Mouse (Mus musculus) small intestine, adult 2 months (tissue): ENCODE results near the gene Bicdl2. TPM values are rescaled to one million over a fixed set of nuclear protein-coding genes. Genes with fewer than 3 reads are reported as not detected.

Experiments
- H3K27ac ChIP-seq: fragments of 200-500 bp; 2 replicates; pipeline ENCODE4 v1.5.1; 2012; ENCODE audit warnings: low read depth, low read length, control low read depth, inconsistent platforms; ENCODE audit not compliant: insufficient read depth
- H3K27me3 ChIP-seq: fragments of 200-500 bp; 2 replicates; pipeline ENCODE4 v1.6.1; 2012; ENCODE audit warnings: mild to moderate bottlenecking, moderate library complexity, low read length, inconsistent platforms; ENCODE audit not compliant: control insufficient read depth, insufficient read depth
- H3K36me3 ChIP-seq: fragments of 200-500 bp; 2 replicates; pipeline ENCODE4 v1.6.1; 2012; ENCODE audit warnings: mild to moderate bottlenecking, low read length, control low read depth, inconsistent platforms; ENCODE audit not compliant: control insufficient read depth, insufficient read depth
- H3K4me1 ChIP-seq: fragments of 200-500 bp; 2 replicates; pipeline ENCODE4 v1.6.1; 2012; ENCODE audit warnings: low read length, inconsistent platforms, mixed read lengths; ENCODE audit not compliant: control insufficient read depth, insufficient read depth, insufficient read length
- H3K4me3 ChIP-seq: fragments of 200-500 bp; 2 replicates; pipeline ENCODE4 v1.5.1; 2012; ENCODE audit warnings: low read depth, mild to moderate bottlenecking, control low read depth, inconsistent platforms, low read length, moderate library complexity
- CTCF ChIP-seq: fragments of 200-500 bp; IDR thresholded peaks from 2 replicates; pipeline ENCODE4 v1.5.1; 2012; ENCODE audit warnings: low read depth, mild to moderate bottlenecking, control low read depth, inconsistent platforms, low read length, moderate library complexity, mixed read lengths; ENCODE audit not compliant: insufficient replicate concordance, insufficient read length; ENCODE audit errors: extremely low read depth
- POLR2A ChIP-seq: fragments of 200-500 bp; IDR thresholded peaks from 2 replicates; pipeline ENCODE4 v1.6.1; 2012; ENCODE audit warnings: low read depth, mild to moderate bottlenecking, control low read depth, inconsistent platforms, low read length, moderate library complexity
- WGBS: fragments of 180-500 bp; shearing (Covaris S2); methylation state at CpG from one replicate; pipeline ENCODE4 v1.1.7; 2018; 5-methylcytosine and 5-hydroxymethylcytosine counted together
- polyA plus RNA-seq: library from polyadenylated mRNA; depleted of rRNA; stranded (reverse); fragments of >200 nt; gene quantifications from 2 replicates; pipeline ENCODE4 v1.2.3, GENCODE M21; 2012

The Bicdl2 gene
- polyA plus RNA-seq, 1 experiment, result 6.0 TPM

- H3K27ac ChIP-seq, result peak overlapping the region; percentile 18
- peak overlapping the region; percentile 86 for H3K4me3 ChIP-seq
- peaks cover 11% of the 10 kb centered on the region for H3K4me1 ChIP-seq
- peaks cover 5% of the 10 kb centered on the region for H3K36me3 ChIP-seq
- 35% methylated on average over 9 of the region's 9 CpGs for WGBS
- no peak for TF ChIP-seq POLR2A
- TF ChIP-seq CTCF, result peak; percentile 3; the same call in 1 of the 2 replicates
- peaks cover 8% of the 10 kb centered on the region for H3K27me3 ChIP-seq
Observed at GRCm38 (mm10) chr17:23674271-23674952, 14.1 kb downstream of the Bicdl2 start.

DNA sequence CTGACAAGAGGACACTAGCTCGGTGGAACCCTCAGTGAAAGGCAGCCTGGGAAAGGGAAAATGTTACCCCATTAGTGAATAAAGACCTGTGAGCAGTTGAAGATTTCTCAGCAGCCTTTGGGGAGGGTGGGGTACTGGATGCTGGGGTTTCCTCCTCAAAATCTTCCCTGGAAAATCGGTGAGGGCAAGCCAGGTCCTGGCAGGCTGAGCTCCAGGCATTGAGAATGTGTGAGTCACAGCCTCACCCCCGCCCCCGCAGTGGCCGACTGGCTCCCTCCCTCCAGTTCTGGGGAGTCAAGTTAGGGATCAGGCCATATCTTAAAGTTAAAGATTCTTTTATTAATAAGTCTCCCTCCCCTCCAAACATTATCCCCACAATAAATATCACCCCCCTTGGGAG, 14.8 kb downstream of the Bicdl2 start:
- Histone ChIP-seq H3K27ac (peak overlapping the region; percentile 14; the same call in 1 of the 2 replicates), H3K4me1 (peaks cover 11% of the 10 kb centered on the region), H3K27me3 (peaks cover 15% of the 10 kb centered on the region), H3K36me3 (no peaks in the 10 kb centered on the region), H3K4me3 (no peak overlapping the region)
- TF ChIP-seq CTCF, result no peak
- 34% methylated on average over 5 of the region's 5 CpGs for WGBS

GRCm38 (mm10) chr17:23675564-23676281, 15.4 kb downstream of the Bicdl2 start:
- Histone ChIP-seq H3K4me1 (peaks cover 11% of the 10 kb centered on the region), H3K4me3 (peak overlapping the region; percentile 84), H3K27me3 (peaks cover 15% of the 10 kb centered on the region), H3K27ac (0 out of 2 replicates have a peak overlapping the region, but pooled peaks have one; percentile 14), H3K36me3 (no peaks in the 10 kb centered on the region)
- TF ChIP-seq CTCF (no peak), POLR2A (no peak)
- 17% methylated on average over 15 of the region's 15 CpGs for WGBS

DNA sequence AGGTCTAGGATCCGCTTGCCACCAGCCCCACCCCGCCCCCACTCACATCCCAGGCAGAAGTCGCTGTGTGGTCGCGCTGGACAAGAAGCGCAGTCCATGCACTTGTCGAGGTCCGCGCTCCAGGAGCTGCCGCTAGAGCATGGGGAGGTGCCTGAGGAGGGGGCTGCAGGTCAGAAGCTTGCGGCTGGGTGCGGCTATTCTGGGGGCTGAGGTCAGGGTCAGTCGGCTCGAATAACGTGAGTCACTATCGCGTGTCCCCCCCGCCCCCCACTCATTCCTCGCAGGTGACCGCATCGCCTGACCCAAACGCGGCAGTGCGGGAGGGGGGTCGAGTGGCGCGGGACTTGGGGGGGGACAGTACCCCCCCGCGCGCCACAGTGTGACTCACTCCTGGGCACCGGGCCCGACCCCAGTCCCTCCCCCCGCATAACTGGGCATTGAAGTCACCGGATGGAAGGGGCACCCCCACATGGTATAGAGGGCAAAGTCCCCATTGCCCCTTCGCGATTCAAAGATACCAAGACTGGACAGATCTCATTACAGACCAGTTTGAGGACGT, 16.2 kb downstream of the Bicdl2 start:
- Histone ChIP-seq H3K4me1 (peaks cover 11% of the 10 kb centered on the region), H3K36me3 (no peaks in the 10 kb centered on the region), H3K4me3 (peak overlapping the region; percentile 84), H3K27me3 (peaks cover 15% of the 10 kb centered on the region), H3K27ac (peak overlapping the region; percentile 36; the same call in 1 of the 2 replicates)
- WGBS, result 1% methylated on average over 37 of the region's 37 CpGs
- TF ChIP-seq CTCF (no peak), POLR2A (0 out of 2 replicates have a peak, but pooled peaks have one; percentile 3)

DNA sequence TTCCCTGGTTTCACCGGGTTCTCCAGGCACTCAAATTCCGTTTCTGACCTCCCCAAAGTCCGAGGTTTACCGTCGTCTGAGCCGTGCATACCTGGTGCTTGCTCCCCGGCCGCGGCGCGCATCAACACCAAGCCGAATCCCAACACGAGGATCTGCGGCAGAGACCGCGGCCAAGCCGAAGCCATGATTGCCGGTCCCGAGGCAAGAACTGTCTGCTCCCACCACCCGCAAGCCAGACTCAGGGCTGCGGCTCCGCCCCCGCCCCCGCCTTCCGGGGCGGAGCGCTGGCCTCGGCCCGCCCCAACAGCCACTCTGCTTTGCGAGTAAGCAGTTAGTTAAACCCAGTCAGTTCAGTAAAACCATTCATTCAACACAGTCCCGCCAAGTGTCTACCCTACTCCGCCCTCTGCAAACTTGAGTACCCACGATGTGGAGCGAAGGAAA, 17.0 kb downstream of the Bicdl2 start, which contains the start of gene Tnfrsf12a:
Gene Tnfrsf12a, minus strand, starts transcription at position 233 of the 444 bp plus-strand sequence.
- Histone ChIP-seq H3K4me3 (peak within 1 kb of the TSS; percentile 84), H3K4me1 (peaks cover 11% of the 10 kb centered on the region), H3K27ac (peak within 1 kb of the TSS; percentile 36; the same call in 1 of the 2 replicates), H3K36me3 (no peaks in the 10 kb centered on the region), H3K27me3 (peaks cover 15% of the 10 kb centered on the region)
- TF ChIP-seq POLR2A, result peak; percentile 90
- TF ChIP-seq CTCF, result no peak
- under 1% methylated on average over 34 of the region's 34 CpGs for WGBS

DNA sequence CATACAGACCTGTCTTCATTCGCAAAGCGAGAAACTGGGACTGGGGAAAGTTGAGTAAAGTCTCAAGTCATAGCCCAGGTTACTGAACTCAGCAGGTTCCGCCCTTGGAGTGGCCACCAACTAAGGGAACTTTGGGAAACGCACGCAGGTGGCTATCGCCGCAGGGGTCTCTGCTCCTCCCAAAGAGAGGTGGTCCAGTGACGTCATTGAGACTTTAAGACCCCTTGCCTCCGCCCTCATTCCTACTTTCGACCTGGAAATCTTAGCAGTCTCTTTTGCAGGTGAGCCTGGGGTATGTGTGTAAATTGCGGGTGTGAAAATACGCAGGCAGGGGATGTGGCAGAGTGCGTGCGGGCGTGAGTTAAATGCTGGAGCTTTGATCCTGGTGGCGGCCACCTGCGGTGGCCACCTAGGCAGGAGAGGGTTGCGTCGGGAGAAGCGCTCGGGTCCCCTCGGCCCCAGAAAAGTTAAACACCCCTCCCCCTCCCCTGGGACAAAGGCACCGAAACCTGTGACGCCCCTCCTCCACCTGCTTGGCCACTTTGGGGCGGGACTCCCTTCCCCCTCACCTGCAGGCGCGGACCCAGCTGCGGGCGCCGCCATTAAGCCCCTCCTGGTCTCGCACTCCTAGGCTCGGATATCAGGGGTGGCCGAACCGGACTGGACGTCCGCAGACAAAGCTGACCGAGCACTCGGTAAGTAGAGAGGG, 19.0 kb downstream of the Bicdl2 start, which contains the start of gene Cldn6:
Gene Cldn6, plus strand, starts transcription at position 123 of the 709 bp plus-strand sequence.
- 13% methylated on average over 38 of the region's 38 CpGs for WGBS
- no peaks in the 10 kb centered on the region for H3K36me3 ChIP-seq
- no peak within 1 kb of the TSS for H3K27ac ChIP-seq
- TF ChIP-seq POLR2A (no peak), CTCF (no peak)
- H3K4me3 ChIP-seq, result no peak within 1 kb of the TSS
- peaks cover 11% of the 10 kb centered on the region for H3K4me1 ChIP-seq
- peaks cover 15% of the 10 kb centered on the region for H3K27me3 ChIP-seq
